Mouse (Mus musculus) liver, adult 2 months (tissue): ENCODE results near the gene Odc1. TPM values are rescaled to one million over a fixed set of nuclear protein-coding genes. Genes with fewer than 3 reads are reported as not detected.

Experiments used
- DNase-seq: peaks from one replicate; pipeline ENCODE4 v3.0.0-alpha.2; 2011; ENCODE audit warnings: low read depth, low spot score; ENCODE audit errors: extremely low read depth
- H3K27ac ChIP-seq: fragments of 200-500 bp; replicated peaks from 2 replicates; pipeline ENCODE4 v1.5.1; 2012; ENCODE audit warnings: low read depth, mild to moderate bottlenecking, control low read depth, inconsistent platforms, low read length; ENCODE audit not compliant: insufficient read depth
- H3K27me3 ChIP-seq: fragments of 200-500 bp; 2 replicates; pipeline ENCODE4 v1.6.1; 2012; ENCODE audit warnings: mild to moderate bottlenecking, moderate library complexity, low read length, inconsistent platforms; ENCODE audit not compliant: control insufficient read depth, insufficient read depth
- H3K36me3 ChIP-seq: fragments of 200-500 bp; 2 replicates; pipeline ENCODE4 v1.6.1; 2012; ENCODE audit warnings: low read length, inconsistent platforms; ENCODE audit not compliant: control insufficient read depth, insufficient read depth
- H3K4me1 ChIP-seq: fragments of 200-500 bp; 2 replicates; pipeline ENCODE4 v1.6.1; 2011; ENCODE audit warnings: low read length; ENCODE audit not compliant: control insufficient read depth, insufficient read depth
- H3K4me3 ChIP-seq: fragments of 200-500 bp; 2 replicates; pipeline ENCODE4 v1.5.1; 2011; ENCODE audit warnings: low read depth, mild to moderate bottlenecking, control low read depth, low read length, moderate library complexity; ENCODE audit not compliant: insufficient read depth
- H3K79me2 ChIP-seq: fragments of 200-500 bp; 2 replicates; pipeline ENCODE4 v1.6.1; 2012; ENCODE audit warnings: inconsistent platforms, mild to moderate bottlenecking, low read length, moderate library complexity; ENCODE audit not compliant: control insufficient read depth, insufficient read depth
- H3K9ac ChIP-seq: fragments of 200-500 bp; 2 replicates; pipeline ENCODE4 v1.6.1; 2012; ENCODE audit warnings: low read depth, mild to moderate bottlenecking, control low read depth, inconsistent platforms, low read length
- CTCF ChIP-seq: fragments of 200-500 bp; IDR thresholded peaks from 2 replicates; pipeline ENCODE4 v1.5.1; 2011; ENCODE audit warnings: low read depth, low read length, control low read depth
- POLR2A ChIP-seq: fragments of 200-500 bp; IDR thresholded peaks from 2 replicates; pipeline ENCODE4 v1.6.1; 2011; ENCODE audit warnings: low read length, control low read depth; ENCODE audit not compliant: insufficient read depth; ENCODE audit errors: extremely low read depth
- WGBS: fragments of 180-500 bp; shearing (Covaris S2); methylation state at CpG from one replicate; pipeline ENCODE4 v1.1.7; 2018; 5-methylcytosine and 5-hydroxymethylcytosine counted together
- polyA plus RNA-seq: library from polyadenylated mRNA; depleted of rRNA; stranded (reverse); fragments of >200 nt; gene quantifications from 2 replicates; pipeline ENCODE4 v1.2.3, GENCODE M21; 2012
- total RNA-seq: library from RNA; depleted of rRNA; stranded (reverse); fragments of >200 nt; gene quantifications from 2 replicates; pipeline ENCODE4 v1.2.3, GENCODE M21; 2014

The Odc1 gene
- total and polyA plus RNA-seq, 2 experiments, result 40.9 to 114 TPM

DNA sequence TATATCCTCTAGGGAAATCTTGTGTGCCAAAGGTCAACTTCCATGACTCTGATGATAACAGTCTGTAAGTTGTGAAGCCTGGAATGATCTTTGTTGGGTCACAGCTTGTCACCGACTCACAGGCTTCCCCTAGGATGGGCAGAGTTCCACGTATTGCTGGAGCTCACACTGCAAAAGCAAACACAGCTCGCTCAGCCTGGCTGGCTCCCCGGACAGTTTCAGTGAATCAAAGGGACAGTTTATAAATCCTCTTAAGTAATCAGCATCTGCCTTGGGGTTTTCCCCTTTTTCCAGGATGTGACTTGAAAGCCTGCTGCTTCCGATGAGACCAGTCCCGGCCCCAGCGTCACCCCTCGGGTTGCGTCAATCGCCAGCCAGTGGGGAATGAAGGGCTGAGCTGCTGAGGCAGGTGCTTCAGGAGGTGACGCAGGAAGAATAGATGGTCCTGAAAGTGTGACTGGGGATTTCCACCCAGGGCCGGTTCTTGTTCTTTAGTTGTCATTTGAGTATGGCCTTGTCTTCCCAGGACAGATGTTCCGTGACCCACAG lies 37.5 kb upstream of the Odc1 start:
- 3% methylated on average over 13 of the region's 13 CpGs for WGBS
- H3K4me1 ChIP-seq, result peaks cover 16% of the 10 kb centered on the region

DNA sequence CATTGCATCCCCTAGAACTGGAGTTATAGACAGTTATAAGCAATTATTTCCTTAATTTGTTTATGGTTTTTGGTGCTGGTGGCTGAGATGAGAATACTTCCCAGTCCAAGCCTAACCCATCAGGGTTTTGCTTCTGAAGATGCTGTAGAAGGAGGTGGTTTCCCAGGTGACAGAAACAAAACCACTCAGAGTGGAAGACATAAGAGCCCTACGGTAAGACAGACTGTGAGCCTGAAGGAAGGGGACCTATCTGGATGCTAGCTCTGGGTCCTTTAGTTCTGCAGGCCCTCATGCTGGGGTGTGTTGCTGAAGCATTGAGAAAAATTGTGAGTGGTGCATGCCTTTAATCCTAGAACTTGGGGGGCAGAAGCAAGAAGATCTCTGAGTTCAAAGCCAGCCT lies 35.3 kb upstream of the Odc1 start:
- TF ChIP-seq POLR2A (no peak), CTCF (no peak)
- Histone ChIP-seq H3K4me3 (no peak overlapping the region), H3K79me2 (no peaks in the 10 kb centered on the region), H3K4me1 (peaks cover 16% of the 10 kb centered on the region), H3K36me3 (no peaks in the 10 kb centered on the region), H3K27me3 (no peaks in the 10 kb centered on the region), H3K9ac (no peak overlapping the region), H3K27ac (no peak overlapping the region)
- WGBS, result 97% methylated on average over 1 of the region's 1 CpGs
- no peak for DNase-seq

More for the DNA sequence above, 37.5 kb upstream of the Odc1 start:
- Histone ChIP-seq H3K4me3 (no peak overlapping the region), H3K27me3 (no peaks in the 10 kb centered on the region), H3K27ac (peak overlapping the region; percentile 77), H3K79me2 (no peaks in the 10 kb centered on the region), H3K36me3 (no peaks in the 10 kb centered on the region), H3K9ac (no peak overlapping the region)
- TF ChIP-seq POLR2A (no peak), CTCF (no peak)
- peak; percentile 97 for DNase-seq

- Histone ChIP-seq H3K79me2 (no peaks in the 10 kb centered on the region), H3K4me3 (no peak overlapping the region), H3K36me3 (no peaks in the 10 kb centered on the region), H3K4me1 (peaks cover 16% of the 10 kb centered on the region), H3K9ac (no peak overlapping the region), H3K27me3 (no peaks in the 10 kb centered on the region), H3K27ac (no peak overlapping the region)
- 58% methylated on average over 12 of the region's 12 CpGs for WGBS
- no peak for TF ChIP-seq CTCF
- TF ChIP-seq POLR2A, result no peak
- DNase-seq, result no peak
Observed at GRCm38 (mm10) chr12:17510158-17510557, 34.4 kb upstream of the Odc1 start.

DNA sequence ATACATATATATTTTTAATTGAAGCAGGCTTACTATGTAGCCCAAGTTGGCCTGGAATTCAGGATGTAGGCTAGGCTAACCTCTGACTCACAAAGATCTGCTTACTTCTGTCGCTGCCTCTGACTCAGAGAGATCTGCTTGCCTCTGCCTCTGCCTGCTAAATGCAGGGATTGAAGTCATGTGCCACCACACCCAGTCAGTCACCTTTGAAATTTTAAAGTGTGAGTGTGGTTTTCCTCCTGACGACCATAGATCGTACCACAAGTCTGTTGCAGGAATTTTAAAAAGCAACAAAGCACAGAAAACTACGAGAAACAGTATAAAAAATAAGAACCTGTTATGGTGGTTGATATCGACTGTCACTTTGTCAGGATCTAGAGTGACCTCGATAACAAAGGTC lies 33.6 kb upstream of the Odc1 start:
- H3K79me2 ChIP-seq, result no peaks in the 10 kb centered on the region
- H3K27me3 ChIP-seq, result no peaks in the 10 kb centered on the region
- no peak overlapping the region for H3K27ac ChIP-seq
- no peak for DNase-seq
- H3K9ac ChIP-seq, result no peak overlapping the region
- 91% methylated on average over 6 of the region's 6 CpGs for WGBS
- TF ChIP-seq POLR2A (no peak), CTCF (no peak)
- no peak overlapping the region for H3K4me3 ChIP-seq
- H3K36me3 ChIP-seq, result no peaks in the 10 kb centered on the region
- H3K4me1 ChIP-seq, result peaks cover 13% of the 10 kb centered on the region

DNA sequence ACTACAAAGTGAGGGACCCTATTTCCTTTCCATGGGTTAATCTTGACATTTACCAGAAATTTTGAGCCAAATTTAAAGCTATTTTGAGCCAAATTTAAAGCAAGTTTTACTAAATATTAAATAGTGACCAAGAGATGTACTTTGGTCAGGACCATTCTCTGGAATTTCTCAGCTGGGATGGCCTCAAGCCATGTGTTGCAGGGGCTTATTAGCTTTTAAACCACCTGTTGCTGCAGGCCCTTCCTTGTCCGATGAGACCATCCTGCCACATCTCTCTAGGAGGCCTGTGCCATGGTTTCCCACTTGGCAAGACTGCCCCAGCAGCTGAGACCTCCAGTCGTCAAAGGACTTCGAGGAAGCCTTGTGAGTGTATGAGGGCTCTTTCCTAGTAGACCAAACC lies 15.4 kb upstream of the Odc1 start:
- Histone ChIP-seq H3K79me2 (no peaks in the 10 kb centered on the region), H3K27me3 (no peaks in the 10 kb centered on the region), H3K27ac (no peak overlapping the region), H3K36me3 (no peaks in the 10 kb centered on the region), H3K9ac (no peak overlapping the region), H3K4me3 (no peak overlapping the region), H3K4me1 (no peaks in the 10 kb centered on the region)
- TF ChIP-seq CTCF, result no peak
- TF ChIP-seq POLR2A, result no peak
- DNase-seq, result no peak
- 95% methylated on average over 3 of the region's 3 CpGs for WGBS

DNA sequence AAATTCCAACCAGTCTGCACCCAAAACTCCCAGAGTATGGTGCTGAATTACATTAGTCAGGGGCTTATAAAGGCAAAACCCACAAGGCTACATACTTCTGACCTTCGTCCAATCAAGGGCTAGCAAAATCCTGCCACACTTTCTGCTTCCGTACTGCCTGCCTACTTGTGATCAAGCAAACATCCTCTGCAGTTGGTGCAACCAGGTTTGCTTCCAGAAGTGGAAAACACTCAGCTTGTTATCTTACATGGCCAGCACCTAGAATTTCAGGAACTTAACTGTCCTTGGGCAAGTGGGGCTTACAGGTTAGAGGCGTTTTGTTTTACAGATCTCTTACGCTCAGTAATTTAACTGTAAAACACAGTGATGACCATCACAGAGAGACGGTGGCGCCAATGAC lies 14.9 kb upstream of the Odc1 start:
- Histone ChIP-seq H3K36me3 (no peaks in the 10 kb centered on the region), H3K9ac (no peak overlapping the region), H3K4me3 (no peak overlapping the region), H3K4me1 (no peaks in the 10 kb centered on the region), H3K27me3 (no peaks in the 10 kb centered on the region), H3K27ac (no peak overlapping the region), H3K79me2 (no peaks in the 10 kb centered on the region)
- no peak for TF ChIP-seq CTCF
- no peak for TF ChIP-seq POLR2A
- 95% methylated on average over 6 of the region's 6 CpGs for WGBS
- DNase-seq, result no peak

GRCm38 (mm10) chr12:17530825-17531224 lies 13.8 kb upstream of the Odc1 start:
- no peak for DNase-seq
- H3K4me3 ChIP-seq, result no peak overlapping the region
- TF ChIP-seq POLR2A, result no peak
- no peak for TF ChIP-seq CTCF
- no peaks in the 10 kb centered on the region for H3K36me3 ChIP-seq
- no peaks in the 10 kb centered on the region for H3K79me2 ChIP-seq
- H3K9ac ChIP-seq, result no peak overlapping the region
- no peaks in the 10 kb centered on the region for H3K27me3 ChIP-seq
- H3K4me1 ChIP-seq, result no peaks in the 10 kb centered on the region
- 73% methylated on average over 4 of the region's 4 CpGs for WGBS
- no peak overlapping the region for H3K27ac ChIP-seq
